Mouse (Mus musculus) MEL (cell line): ENCODE measurements around the gene Gm10271.

Source experiments
- CTCF ChIP-seq, 3 experiments: IDR thresholded peaks in 2 of 3; conservative IDR thresholded peaks in 1 of 3; 2 replicates each; pipeline ENCODE4 v1.5.1; 2011 to 2012; ENCODE audit warnings: low read length in 3 of 3, low read depth in 2 of 3, mild to moderate bottlenecking in 2 of 3, improper control_type of control experiment in 1 of 3, inconsistent platforms in 1 of 3, mixed read lengths in 1 of 3, moderate library complexity in 1 of 3; ENCODE audit not compliant: control insufficient read depth in 1 of 3, insufficient read depth in 1 of 3, poor library complexity in 1 of 3, severe bottlenecking in 1 of 3
- GABPA ChIP-seq: IDR thresholded peaks from 2 replicates; pipeline ENCODE4 v1.6.1; 2012; ENCODE audit warnings: low read depth, mild to moderate bottlenecking, inconsistent platforms, low read length, improper control_type of control experiment, moderate library complexity
- JUND ChIP-seq: IDR thresholded peaks from 2 replicates; pipeline ENCODE4 v1.6.1; 2011; ENCODE audit warnings: low read depth, mild to moderate bottlenecking, improper control_type of control experiment, low read length
- KAT2A ChIP-seq: conservative IDR thresholded peaks from 2 replicates; pipeline ENCODE4 v1.6.1; 2012; ENCODE audit warnings: low read depth, low read length, improper control_type of control experiment, inconsistent platforms
- MAX ChIP-seq: IDR thresholded peaks from 2 replicates; pipeline ENCODE4 v1.6.1; 2011; ENCODE audit warnings: low read length, improper control_type of control experiment
- POLR2A ChIP-seq, 2 experiments: IDR thresholded peaks; 2 replicates each; pipeline ENCODE4 v1.6.1; 2011 to 2012; ENCODE audit warnings: low read length in 2 of 2, mild to moderate bottlenecking in 2 of 2, control low read depth in 1 of 2, improper control_type of control experiment in 1 of 2, low read depth in 1 of 2, moderate library complexity in 1 of 2; ENCODE audit not compliant: control insufficient read depth in 1 of 2, insufficient read depth in 1 of 2, poor library complexity in 1 of 2
- RAD21 ChIP-seq: IDR thresholded peaks from 2 replicates; pipeline ENCODE4 v1.6.1; 2011; ENCODE audit warnings: mild to moderate bottlenecking, low read depth, low read length, improper control_type of control experiment
- SMC3 ChIP-seq: IDR thresholded peaks from 2 replicates; pipeline ENCODE4 v1.6.1; 2011; ENCODE audit warnings: low read depth, low read length, improper control_type of control experiment
- TBP ChIP-seq: IDR thresholded peaks from 2 replicates; pipeline ENCODE4 v1.8.0; 2011; ENCODE audit warnings: low read depth, low read length, improper control_type of control experiment
- UBTF ChIP-seq: IDR thresholded peaks from 2 replicates; pipeline ENCODE4 v1.6.1; 2012; ENCODE audit warnings: low read depth, mild to moderate bottlenecking, inconsistent platforms, low read length, improper control_type of control experiment, moderate library complexity, borderline replicate concordance; ENCODE audit not compliant: insufficient read depth

- no peak for TF ChIP-seq TBP
- no peak for TF ChIP-seq POLR2A (IDR thresholded peaks at IDR 0.05; ENCODE audit: control insufficient read depth in 1 of 2, insufficient read depth in 1 of 2, low read depth in 1 of 2, low read length in 2 of 2, poor library complexity in 1 of 2)
- TF ChIP-seq CTCF (IDR thresholded peaks at IDR 0.05 in 2 of 3, conservative IDR thresholded peaks at IDR 0.05 in 1 of 3; ENCODE audit: control insufficient read depth in 1 of 3, insufficient read depth in 1 of 3, low read depth in 2 of 3, low read length in 3 of 3, poor library complexity in 1 of 3, severe bottlenecking in 1 of 3) = no peak
- TF ChIP-seq RAD21 = no peak
- no peak for TF ChIP-seq MAX
- no peak for TF ChIP-seq KAT2A
- no peak for TF ChIP-seq SMC3
- TF ChIP-seq GABPA = no peak
- TF ChIP-seq JUND = no peak
- no peak for TF ChIP-seq UBTF
Measured at GRCm38 (mm10) chr10:116977455-116977854, 5.0 kb upstream of the Gm10271 start.
